Mouse (Mus musculus) testis, adult 2 months (tissue): ENCODE data around the gene Sec31a.

Source experiments
- CTCF ChIP-seq: fragments of 200-500 bp; IDR thresholded peaks from 2 replicates; pipeline ENCODE4 v1.5.1; 2012; ENCODE audit warnings: low read depth, mild to moderate bottlenecking, inconsistent platforms, low read length, moderate library complexity; ENCODE audit not compliant: control insufficient read depth, insufficient read depth, insufficient replicate concordance
- POLR2A ChIP-seq: fragments of 200-500 bp; IDR thresholded peaks from 2 replicates; pipeline ENCODE4 v1.6.1; 2012; ENCODE audit warnings: low read depth, mild to moderate bottlenecking, inconsistent platforms, low read length, moderate library complexity; ENCODE audit not compliant: control insufficient read depth

DNA sequence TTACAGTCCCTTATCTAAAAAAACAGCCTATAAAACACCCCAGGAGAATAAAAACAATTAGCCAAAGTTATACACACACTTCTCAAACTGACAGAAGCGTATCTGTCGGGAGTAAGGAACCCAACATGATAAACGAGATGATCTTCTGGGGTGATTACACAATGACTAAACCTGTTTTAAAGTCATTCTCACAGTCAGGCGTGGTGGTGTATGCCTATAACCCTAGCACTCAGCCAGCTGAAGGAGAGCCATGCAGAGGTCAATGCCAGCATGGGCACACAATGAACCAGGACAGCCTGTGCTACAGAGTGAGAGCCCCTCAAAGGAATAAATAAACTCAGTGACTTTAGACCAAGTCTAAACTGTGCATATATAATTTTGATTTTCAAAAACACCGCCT lies 7.5 kb downstream of the Sec31a start:
- TF ChIP-seq CTCF (no peak), POLR2A (no peak)
